Mouse (Mus musculus): Measurements from ENCODE around the gene Snx32.

- TF ChIP-seq CTCF (IDR thresholded peaks at IDR 0.05; ENCODE audit: low read depth, low read length) (no peak), GATA1 (IDR thresholded peaks at IDR 0.05; ENCODE audit: borderline replicate concordance, low read length) (no peak), TAL1 (conservative IDR thresholded peaks at IDR 0.05; ENCODE audit: low read depth, low read length) (no peak), POLR2AphosphoS5 (IDR thresholded peaks at IDR 0.05; ENCODE audit: insufficient replicate concordance, low read depth, low read length) (no peak), GATA2 (IDR thresholded peaks at IDR 0.05; ENCODE audit: borderline replicate concordance, low read depth, low read length) (no peak)
Observed at GRCm38 (mm10) chr19:5547471-5548056, 37.2 kb upstream of the Snx32 start.
